Mouse (Mus musculus) stomach, embryonic 14.5 days (tissue): ENCODE measurements around the gene Dnajc7. TPM values are rescaled to one million over a fixed set of nuclear protein-coding genes. Genes with fewer than 3 reads are reported as not detected.
A peak's percentile ranks its signal among the peaks of the same experiment; 100 is the strongest.

Experiments
- ATAC-seq: fragments of 200-750 bp; cut with Nextera tagmentation; 2 replicates; pipeline ENCODE4 v1.8.0; 2017; ENCODE audit warnings: low read depth, moderate TSS enrichment; ENCODE audit not compliant: insufficient number of reproducible peaks, insufficient read depth, low FRiP score
- H3K27ac ChIP-seq: fragments of 300-500 bp; sonication (generic); 2 replicates; pipeline ENCODE4 v1.5.1; 2014; ENCODE audit warnings: mild to moderate bottlenecking, low read length, moderate library complexity, mixed read lengths
- H3K27me3 ChIP-seq: fragments of 300-500 bp; sonication (generic); 2 replicates; pipeline ENCODE4 v1.6.1; 2014; ENCODE audit warnings: low read length, control low read depth, mixed read lengths; ENCODE audit not compliant: control insufficient read depth, insufficient read depth
- H3K36me3 ChIP-seq: fragments of 300-500 bp; sonication (generic); 2 replicates; pipeline ENCODE4 v1.6.1; 2014; ENCODE audit warnings: mild to moderate bottlenecking, control low read depth, low read length, moderate library complexity, mixed read lengths; ENCODE audit not compliant: control insufficient read depth, insufficient read depth
- H3K4me1 ChIP-seq: fragments of 300-500 bp; sonication (generic); 2 replicates; pipeline ENCODE4 v1.6.1; 2014; ENCODE audit warnings: low read length, control low read depth, mixed read lengths; ENCODE audit not compliant: control insufficient read depth, insufficient read depth
- H3K4me2 ChIP-seq: fragments of 300-500 bp; sonication (generic); replicated peaks from 2 replicates; pipeline ENCODE4 v1.6.1; 2014; ENCODE audit warnings: low read depth, low read length, control low read depth
- H3K4me3 ChIP-seq: fragments of 300-500 bp; sonication (generic); 2 replicates; pipeline ENCODE4 v1.5.1; 2014; ENCODE audit warnings: low read depth, low read length, control low read depth
- H3K9ac ChIP-seq: fragments of 300-500 bp; sonication (generic); replicated peaks from 2 replicates; pipeline ENCODE4 v1.6.1; 2014; ENCODE audit warnings: low read depth, mild to moderate bottlenecking, control low read depth, low read length, moderate library complexity, mixed read lengths
- H3K9me3 ChIP-seq: fragments of 300-500 bp; sonication (generic); 2 replicates; pipeline ENCODE4 v1.6.1; 2016; ENCODE audit warnings: low read depth, low read length, control low read depth; ENCODE audit not compliant: control insufficient read depth
- WGBS: fragments of 180-500 bp; shearing (Covaris S2); extraction: QIAGEN DNeasy Blood & Tissue Kit; methylation state at CpG from one replicate; pipeline ENCODE4 v1.1.7; 2014; 5-methylcytosine and 5-hydroxymethylcytosine counted together
- polyA plus RNA-seq: library from polyadenylated mRNA; unstranded; fragments of >200 nt; fragmentation: Nextera tagmentation; extraction: Ambion mirVana; gene quantifications from 2 replicates; pipeline ENCODE4 v1.2.1, GENCODE M21; 2014

Gene Dnajc7
- polyA plus RNA-seq, 1 experiment from 2014 or later, result 95.4 TPM

- peaks cover 11% of the 10 kb centered on the region; the same call in 1 of the 2 replicates for H3K27me3 ChIP-seq
- H3K9ac ChIP-seq, result no peak overlapping the region
- H3K4me1 ChIP-seq, result peaks cover 6% of the 10 kb centered on the region; the same call in 1 of the 2 replicates
- H3K27ac ChIP-seq, result no peak overlapping the region
- no peak overlapping the region for H3K4me2 ChIP-seq
- WGBS, result 64% methylated on average over 15 of the region's 15 CpGs
- H3K36me3 ChIP-seq, result no peaks in the 10 kb centered on the region
- no peaks in the 10 kb centered on the region for H3K9me3 ChIP-seq
- no peak for ATAC-seq
- no peak overlapping the region for H3K4me3 ChIP-seq
Measured at GRCm38 (mm10) chr11:100643612-100644575, 23.9 kb upstream of the Dnajc7 start.

- H3K4me1 ChIP-seq, result peaks cover 6% of the 10 kb centered on the region; the same call in 1 of the 2 replicates
- H3K27me3 ChIP-seq, result peaks cover 11% of the 10 kb centered on the region; the same call in 1 of the 2 replicates
- no peaks in the 10 kb centered on the region for H3K36me3 ChIP-seq
- H3K9ac ChIP-seq, result no peak overlapping the region
- no peak overlapping the region for H3K27ac ChIP-seq
- no peaks in the 10 kb centered on the region for H3K9me3 ChIP-seq
- H3K4me3 ChIP-seq, result peak overlapping the region; percentile 24
- ATAC-seq, result no peak
- H3K4me2 ChIP-seq, result peak overlapping the region; percentile 70
- 9% methylated on average over 52 of the region's 52 CpGs for WGBS
Measured at GRCm38 (mm10) chr11:100640159-100640906, 20.4 kb upstream of the Dnajc7 start.

GRCm38 (mm10) chr11:100634530-100634929, 14.6 kb upstream of the Dnajc7 start:
- no peaks in the 10 kb centered on the region for H3K4me1 ChIP-seq
- no peak overlapping the region for H3K4me2 ChIP-seq
- ATAC-seq, result no peak
- 67% methylated on average over 7 of the region's 7 CpGs for WGBS
- no peaks in the 10 kb centered on the region for H3K9me3 ChIP-seq
- H3K9ac ChIP-seq, result no peak overlapping the region
- no peaks in the 10 kb centered on the region for H3K27me3 ChIP-seq
- no peak overlapping the region for H3K4me3 ChIP-seq
- no peaks in the 10 kb centered on the region for H3K36me3 ChIP-seq
- H3K27ac ChIP-seq, result no peak overlapping the region

- no peaks in the 10 kb centered on the region for H3K27me3 ChIP-seq
- ATAC-seq, result no peak
- H3K27ac ChIP-seq, result no peak overlapping the region
- no peaks in the 10 kb centered on the region for H3K9me3 ChIP-seq
- H3K36me3 ChIP-seq, result peaks cover 19% of the 10 kb centered on the region; the same call in 1 of the 2 replicates
- 59% methylated on average over 13 of the region's 13 CpGs for WGBS
- no peak overlapping the region for H3K4me3 ChIP-seq
- peaks cover 5% of the 10 kb centered on the region; the same call in 1 of the 2 replicates for H3K4me1 ChIP-seq
- H3K4me2 ChIP-seq, result no peak overlapping the region
- H3K9ac ChIP-seq, result no peak overlapping the region
Measured at GRCm38 (mm10) chr11:100628862-100629352, 8.9 kb upstream of the Dnajc7 start.

- H3K27ac ChIP-seq, result no peak overlapping the region
- peaks cover 19% of the 10 kb centered on the region; the same call in 1 of the 2 replicates for H3K36me3 ChIP-seq
- no peaks in the 10 kb centered on the region for H3K9me3 ChIP-seq
- WGBS, result 81% methylated on average over 5 of the region's 5 CpGs
- peaks cover 9% of the 10 kb centered on the region; the same call in 1 of the 2 replicates for H3K4me1 ChIP-seq
- H3K4me2 ChIP-seq, result no peak overlapping the region
- H3K9ac ChIP-seq, result no peak overlapping the region
- no peaks in the 10 kb centered on the region for H3K27me3 ChIP-seq
- no peak for ATAC-seq
- no peak overlapping the region for H3K4me3 ChIP-seq
Measured at GRCm38 (mm10) chr11:100628056-100628455, 8.1 kb upstream of the Dnajc7 start.

GRCm38 (mm10) chr11:100626701-100627195, 6.8 kb upstream of the Dnajc7 start:
- Histone ChIP-seq H3K27ac (no peak overlapping the region), H3K9ac (no peak overlapping the region), H3K27me3 (no peaks in the 10 kb centered on the region), H3K4me2 (no peak overlapping the region), H3K36me3 (peaks cover 19% of the 10 kb centered on the region; the same call in 1 of the 2 replicates), H3K4me1 (peaks cover 9% of the 10 kb centered on the region; the same call in 1 of the 2 replicates), H3K9me3 (no peaks in the 10 kb centered on the region), H3K4me3 (no peak overlapping the region)
- peak; percentile 48; the same call in 1 of the 2 replicates for ATAC-seq
- WGBS, result 23% methylated on average over 9 of the region's 9 CpGs

- no peaks in the 10 kb centered on the region for H3K9me3 ChIP-seq
- 89% methylated on average over 23 of the region's 23 CpGs for WGBS
- H3K4me2 ChIP-seq, result no peak overlapping the region
- H3K36me3 ChIP-seq, result peaks cover 19% of the 10 kb centered on the region; the same call in 1 of the 2 replicates
- H3K27ac ChIP-seq, result no peak overlapping the region
- peaks cover 9% of the 10 kb centered on the region; the same call in 1 of the 2 replicates for H3K4me1 ChIP-seq
- no peaks in the 10 kb centered on the region for H3K27me3 ChIP-seq
- ATAC-seq, result no peak
- H3K9ac ChIP-seq, result no peak overlapping the region
- H3K4me3 ChIP-seq, result no peak overlapping the region
Measured at GRCm38 (mm10) chr11:100625754-100626700, 6.1 kb upstream of the Dnajc7 start.
